Mouse (Mus musculus): ENCODE measurements at regions not wholly inside any gene's neighbourhood (a gene's known extent, or its start where the extent isn't known, plus 50 kb on each side); places are given as distances from the start of the nearest gene placed in this dataset.
A peak's percentile ranks its signal among the peaks of the same experiment; 100 is the strongest.
"Not testable (repeated sequence)": the region's sequence is repeated elsewhere in the genome, so short reads cannot be mapped to it uniquely, and the experiment has no call there.

DNA sequence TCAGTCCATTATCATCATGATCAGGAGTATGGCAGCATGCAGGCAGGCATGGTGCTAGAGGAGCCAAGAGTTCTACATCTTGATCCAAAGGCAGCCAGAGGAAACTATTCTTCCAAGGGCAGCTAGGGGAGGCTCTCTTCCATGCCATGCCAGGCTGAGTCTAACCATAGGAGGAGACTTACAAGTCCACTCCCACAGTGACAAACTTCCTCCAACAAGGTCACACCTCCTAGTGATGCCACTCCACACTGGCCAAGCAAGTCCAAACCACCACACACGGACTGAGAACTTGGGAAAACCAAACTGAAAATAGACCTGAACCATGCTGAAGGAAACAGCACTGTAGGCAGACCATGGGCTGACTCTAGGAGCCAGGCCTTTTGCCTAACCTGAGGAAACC, 197.4 kb downstream of the Prex1 start:
- no peak for DNase-seq (ENCODE audit: low read depth, low spot score)

DNA sequence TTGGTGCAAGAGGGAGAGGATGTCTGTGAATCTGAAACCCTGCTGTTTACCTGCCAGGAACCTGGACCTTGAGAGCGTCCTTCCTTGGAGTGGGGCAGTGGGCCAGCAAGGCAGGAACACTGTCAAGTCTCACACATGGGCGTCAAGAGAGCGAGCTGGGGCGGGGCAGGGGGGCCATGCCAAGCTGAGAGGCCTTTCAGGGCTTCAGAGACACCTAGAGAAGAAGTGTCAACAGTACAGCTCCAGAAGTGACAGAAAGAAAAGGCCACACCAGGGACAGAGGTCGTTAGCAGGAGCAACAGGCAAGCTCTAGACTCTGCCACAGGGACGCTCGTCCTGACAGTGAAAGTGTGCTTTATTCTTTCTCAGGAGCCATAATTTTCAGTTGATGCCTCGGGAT, 199.0 kb downstream of the Prex1 start:
- no peak for DNase-seq (ENCODE audit: low read depth, low spot score)

DNA sequence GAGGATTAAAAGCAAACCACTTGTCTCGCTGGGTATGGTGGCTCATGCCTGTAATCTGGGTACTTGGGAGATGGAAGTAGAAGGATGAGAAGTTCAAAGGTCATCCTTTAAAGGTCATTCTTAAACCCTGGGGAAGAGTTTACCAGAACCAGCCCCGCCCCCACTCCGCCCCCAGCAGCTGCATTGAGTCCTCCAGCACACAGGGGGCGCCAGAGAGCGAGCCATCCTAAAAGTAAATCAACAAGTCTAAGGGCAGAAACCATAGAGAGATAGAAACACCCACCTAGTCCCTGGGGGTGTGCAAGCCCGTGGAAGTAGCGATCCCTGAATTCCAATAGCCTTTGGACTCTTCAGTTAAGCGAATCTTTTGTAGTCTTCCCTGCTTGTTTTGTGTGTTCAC, 201.1 kb downstream of the Prex1 start:
- DNase-seq (ENCODE audit: low read depth, low spot score), result peak; percentile 33

DNA sequence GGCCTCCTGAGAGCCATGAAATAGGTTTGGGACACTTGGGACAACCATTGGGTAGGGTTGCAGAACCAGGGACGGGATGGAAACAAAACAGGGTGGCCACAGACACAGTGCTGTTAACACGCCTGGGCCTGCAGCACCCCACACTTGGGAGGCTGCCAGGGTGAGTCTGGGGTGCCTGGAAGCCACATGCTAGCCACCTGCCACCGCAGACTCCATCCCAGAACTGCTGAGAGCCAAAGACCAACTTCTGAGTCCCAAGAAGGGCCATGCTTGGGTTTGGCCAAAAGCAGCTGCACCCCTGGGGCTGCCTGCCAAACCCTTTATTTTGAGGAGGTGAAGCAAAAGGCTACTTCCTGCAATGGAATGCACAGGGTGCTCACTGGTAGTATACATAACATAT, 202.2 kb downstream of the Prex1 start:
- DNase-seq (ENCODE audit: low read depth, low spot score), result not testable (repeated sequence)

DNA sequence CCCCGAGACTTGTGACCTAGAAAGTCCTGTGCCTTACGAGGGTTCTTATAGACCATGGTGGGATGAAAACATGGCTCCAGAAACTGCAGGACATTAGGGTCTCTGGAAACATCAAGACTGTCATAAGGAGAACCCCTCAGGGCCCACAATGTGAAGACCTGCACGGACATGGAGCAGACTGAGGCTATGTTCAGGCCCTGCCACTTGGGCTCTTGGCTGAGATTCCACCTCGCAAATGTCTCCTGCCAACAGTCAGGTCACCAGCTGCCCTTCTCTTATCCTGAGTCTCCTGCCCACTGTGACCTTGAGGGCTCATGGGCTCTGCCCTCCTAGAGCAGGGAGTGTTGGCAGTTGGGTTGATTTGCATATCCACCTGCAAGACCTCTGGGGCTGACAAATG, 202.9 kb downstream of the Prex1 start:
- no peak for DNase-seq (ENCODE audit: low read depth, low spot score)

DNA sequence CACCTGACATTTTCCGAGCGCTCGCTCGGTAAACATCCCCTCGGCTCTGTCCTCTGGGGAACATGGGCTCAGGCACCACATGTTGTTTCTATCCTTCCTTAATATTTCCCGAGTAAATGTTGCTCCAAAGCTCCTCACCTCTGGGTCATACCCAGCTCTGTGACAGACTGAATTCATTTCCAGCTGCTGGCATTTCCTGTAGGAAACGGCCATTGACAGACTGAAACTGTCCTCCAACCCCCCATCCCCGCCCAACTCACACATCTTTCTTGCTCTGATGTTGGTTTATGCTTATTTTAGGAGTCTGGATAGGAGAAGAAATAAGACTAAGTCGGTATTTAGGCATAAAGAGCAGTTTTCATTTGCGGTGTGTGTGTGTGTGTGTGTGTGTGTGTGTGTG, 204.0 kb downstream of the Prex1 start:
- DNase-seq (ENCODE audit: low read depth, low spot score), result no peak

DNA sequence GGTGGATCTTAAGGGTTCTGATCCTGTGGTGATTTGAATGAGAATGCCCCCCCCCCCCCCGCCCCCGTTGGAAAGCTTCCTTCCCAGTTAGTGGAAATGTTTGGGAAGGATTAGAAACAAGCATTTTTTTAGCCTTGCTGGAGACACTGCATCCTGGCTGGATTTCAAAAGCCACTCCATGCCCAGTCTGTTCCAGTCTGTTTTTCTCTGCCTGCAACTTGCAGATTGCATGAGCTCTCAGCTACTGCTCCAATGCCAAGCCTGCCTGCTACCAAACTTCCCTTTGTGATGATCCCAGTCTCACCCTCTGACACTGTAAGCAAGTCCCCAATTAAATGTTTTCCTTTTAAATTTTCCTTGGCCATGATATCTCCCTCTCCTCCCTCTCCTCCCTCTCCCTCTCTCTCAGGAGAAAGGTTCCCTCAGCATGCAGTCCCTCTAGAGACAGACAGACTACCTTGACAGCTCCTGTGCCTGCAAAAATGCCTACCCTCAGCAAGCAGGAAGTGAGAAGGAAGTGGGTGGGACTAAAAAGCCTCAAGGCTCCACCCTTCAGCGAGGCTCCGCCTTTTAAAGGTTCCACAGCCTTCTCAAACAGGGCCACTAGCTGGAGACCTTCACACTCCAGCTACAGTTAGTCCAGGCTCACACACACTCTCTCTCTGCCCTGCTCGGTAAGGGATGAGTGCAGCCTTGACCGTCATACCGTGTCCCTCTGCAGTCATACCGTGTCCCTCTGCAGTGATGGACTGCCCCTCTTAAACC, 204.8 kb downstream of the Prex1 start:
- no peak for DNase-seq (ENCODE audit: low read depth, low spot score)

DNA sequence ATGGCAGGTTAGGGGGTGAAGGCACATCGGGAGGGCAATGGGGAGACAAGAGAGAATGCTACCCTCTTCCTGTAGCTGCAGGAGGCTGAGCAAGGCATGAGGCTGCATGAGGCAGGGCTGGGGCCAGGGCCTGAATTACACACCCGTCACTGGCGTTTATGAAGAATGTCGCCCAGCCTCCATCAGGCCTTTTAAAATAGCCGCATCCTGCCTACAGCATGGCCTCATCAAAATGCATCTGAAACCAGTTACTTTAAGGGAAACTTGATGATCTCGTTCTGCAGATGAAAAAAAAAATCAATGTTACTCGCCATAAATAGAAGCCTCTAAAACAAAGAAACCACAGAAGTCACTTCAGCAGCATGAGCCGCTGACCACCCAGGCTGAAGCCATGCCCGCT, 208.3 kb downstream of the Prex1 start:
- no peak for DNase-seq (ENCODE audit: low read depth, low spot score)

DNA sequence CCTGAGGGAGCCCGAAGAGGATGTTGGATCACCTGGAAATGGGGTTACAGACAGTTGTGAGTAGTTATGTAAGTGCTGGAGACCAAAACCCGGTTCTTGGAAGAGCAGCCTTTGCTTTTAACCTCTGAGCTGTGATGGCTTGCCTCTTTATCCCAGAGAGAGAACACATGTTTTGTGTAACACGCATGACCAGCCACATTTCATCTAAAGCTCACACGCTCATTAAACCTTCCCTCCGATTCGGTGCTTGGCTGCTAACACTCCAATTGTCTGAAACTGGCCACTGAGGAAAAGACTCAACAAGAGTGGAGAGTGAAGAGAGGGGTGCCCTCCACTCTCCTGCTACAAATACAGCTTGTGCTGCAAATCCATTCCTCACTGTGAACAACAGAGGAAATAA, 210.0 kb downstream of the Prex1 start:
- no peak for DNase-seq (ENCODE audit: low read depth, low spot score)

DNA sequence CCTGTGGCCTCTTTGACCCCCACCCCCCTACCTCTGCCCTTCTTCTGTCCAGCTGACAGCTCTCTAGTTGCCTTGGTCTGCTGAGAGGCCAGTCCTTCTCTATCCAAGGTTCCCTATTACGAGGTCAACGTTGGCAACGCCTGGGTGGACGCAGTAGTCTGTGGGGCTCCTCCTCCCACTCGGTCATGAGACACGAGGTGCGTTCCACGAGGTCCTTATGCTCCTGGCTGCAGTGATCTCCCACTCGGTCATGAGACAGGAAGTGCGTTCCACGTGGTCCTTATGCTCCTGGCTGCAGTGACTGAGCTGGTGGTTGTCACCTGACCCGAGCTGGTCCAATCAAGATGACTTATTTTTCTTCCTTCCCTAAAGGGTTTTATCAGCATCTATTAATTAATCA, 220.7 kb downstream of the Prex1 start:
- DNase-seq (ENCODE audit: low read depth, low spot score), result no peak

DNA sequence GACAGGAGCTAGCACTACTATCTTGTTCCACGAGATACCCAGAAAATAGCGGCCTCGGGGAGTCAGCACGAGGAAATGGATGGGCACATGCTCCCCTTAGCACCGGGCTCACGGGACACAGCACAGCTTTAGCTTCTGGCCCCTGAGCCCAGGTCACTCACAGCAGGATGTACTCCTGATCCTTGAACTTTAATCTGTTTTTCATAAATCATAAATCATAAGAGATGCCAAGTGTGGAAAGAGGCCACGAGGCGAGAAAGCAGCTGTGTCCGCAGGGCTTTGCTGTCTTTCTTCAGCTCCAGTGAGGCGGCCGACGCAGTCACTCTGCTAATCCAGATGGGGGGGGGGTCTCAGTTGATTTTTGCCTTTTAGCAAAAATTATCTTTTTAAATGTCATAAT, 221.2 kb downstream of the Prex1 start:
- no peak for DNase-seq (ENCODE audit: low read depth, low spot score)

DNA sequence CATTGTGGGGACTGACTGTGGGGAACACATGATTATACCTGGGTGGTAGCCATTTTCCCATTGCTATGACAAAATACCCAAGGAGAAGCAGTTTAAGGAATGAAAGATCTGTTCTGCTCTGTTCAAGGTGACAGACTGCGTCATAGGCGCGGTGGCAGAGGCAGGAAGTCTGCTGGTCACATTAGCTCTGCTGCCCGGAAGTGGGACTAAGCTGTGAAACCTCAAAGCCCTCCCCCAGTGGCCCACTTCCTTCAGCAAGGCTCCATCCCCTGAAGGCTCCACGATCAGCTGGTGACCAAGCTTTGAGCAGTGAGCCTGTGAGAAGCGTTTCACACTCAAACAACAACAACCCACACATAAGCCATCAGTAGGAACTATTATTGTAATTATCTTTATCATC, 221.8 kb downstream of the Prex1 start:
- DNase-seq (ENCODE audit: low read depth, low spot score), result peak; percentile 62

DNA sequence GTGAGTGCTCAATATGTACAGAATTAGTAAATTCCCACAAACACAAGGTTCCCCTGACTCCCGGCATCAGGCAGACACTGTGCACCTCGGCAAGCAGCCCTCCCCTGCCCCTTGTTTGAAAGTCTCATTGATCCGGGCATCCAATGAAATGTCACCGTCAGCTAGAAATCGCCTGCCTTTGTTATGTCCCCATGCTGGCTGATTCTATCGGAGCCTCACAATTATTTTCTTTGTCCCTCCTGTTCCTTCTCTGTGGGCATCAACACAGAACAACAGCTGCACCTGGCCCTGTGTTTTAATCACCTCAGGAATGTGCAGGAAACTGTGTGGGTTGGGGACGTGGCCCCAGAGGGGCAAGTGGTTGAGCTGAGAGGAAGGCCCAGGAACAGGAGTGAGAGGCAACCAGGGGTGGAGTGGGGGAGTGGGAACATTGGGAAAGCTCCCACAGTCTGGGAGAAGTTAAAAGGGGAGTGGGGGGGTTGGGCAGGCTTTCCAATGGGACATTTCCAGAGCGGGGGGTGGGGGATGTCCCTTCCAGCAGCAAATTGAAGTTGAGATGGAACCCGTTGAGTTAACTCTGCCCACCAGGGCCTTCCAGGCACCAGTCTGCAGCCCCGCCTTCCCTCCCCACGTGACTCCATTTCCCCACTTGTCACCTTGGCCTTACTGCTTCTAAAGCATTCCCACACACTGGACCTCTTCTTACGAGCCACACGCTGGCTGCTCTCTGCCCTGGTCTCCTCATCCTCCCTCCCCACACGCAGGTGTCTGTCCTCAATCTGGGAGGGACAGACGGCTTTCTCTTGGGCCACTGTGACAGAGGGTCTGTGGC, 224.4 kb downstream of the Prex1 start:
- no peak for DNase-seq (ENCODE audit: low read depth, low spot score)

DNA sequence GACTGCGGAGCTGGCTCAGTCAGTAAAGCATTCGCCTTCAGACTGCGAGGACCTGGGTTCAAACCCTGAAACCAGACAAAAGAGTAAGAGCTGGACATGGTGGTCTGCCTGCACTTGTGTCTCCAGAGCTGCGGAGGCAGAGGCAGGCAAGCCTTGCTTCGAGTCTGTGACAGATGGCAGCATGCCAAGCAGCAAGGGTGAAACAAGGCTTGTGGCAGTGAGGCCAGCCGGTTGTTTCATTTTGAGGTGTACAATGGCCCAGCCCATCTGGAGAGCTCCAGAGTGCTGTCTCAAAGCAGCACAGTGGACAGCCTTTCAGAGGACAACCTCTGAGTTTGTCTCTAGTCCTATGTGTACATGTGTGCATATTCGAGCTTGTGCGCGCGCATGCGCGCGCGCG, 225.9 kb downstream of the Prex1 start:
- DNase-seq (ENCODE audit: low read depth, low spot score), result no peak

DNA sequence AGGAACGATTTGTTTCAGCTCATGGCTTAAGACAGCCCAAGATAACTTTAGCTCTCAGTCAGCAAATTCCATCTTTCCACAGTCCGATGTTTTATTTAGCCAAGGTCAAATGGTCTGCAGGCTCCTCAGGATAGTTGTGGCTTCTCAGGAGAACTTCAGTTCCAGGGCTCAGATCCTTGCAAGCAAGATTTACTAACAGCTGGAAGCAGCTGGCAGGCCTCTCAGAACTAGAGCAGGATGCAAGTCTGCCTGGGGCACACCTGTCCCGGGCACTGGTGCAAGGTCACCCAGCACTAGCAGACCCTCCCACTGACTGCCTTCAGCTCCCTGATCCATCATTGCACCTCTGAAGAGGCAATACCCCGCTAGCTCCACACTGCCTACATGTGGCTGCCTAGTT, 227.8 kb downstream of the Prex1 start:
- DNase-seq (ENCODE audit: low read depth, low spot score), result no peak

DNA sequence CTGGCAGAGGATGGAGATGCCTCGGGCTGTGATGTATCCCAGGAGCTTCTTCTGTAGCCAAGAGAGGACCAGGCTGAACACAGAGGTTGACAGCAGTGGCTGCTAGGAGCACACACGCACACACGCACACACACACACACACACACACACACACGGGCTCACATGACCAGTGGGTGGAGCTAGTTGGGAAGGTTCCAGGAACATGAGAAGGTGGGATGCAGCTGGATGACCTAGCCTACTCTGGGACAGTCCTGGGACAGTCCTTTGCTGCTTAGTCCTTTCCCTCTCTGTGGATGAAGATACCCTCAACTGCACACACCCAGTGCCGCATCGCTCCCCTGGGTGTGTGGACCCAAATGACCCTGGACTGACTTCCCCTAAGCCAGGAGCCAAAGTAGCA, 228.3 kb downstream of the Prex1 start:
- no peak for DNase-seq (ENCODE audit: low read depth, low spot score)

DNA sequence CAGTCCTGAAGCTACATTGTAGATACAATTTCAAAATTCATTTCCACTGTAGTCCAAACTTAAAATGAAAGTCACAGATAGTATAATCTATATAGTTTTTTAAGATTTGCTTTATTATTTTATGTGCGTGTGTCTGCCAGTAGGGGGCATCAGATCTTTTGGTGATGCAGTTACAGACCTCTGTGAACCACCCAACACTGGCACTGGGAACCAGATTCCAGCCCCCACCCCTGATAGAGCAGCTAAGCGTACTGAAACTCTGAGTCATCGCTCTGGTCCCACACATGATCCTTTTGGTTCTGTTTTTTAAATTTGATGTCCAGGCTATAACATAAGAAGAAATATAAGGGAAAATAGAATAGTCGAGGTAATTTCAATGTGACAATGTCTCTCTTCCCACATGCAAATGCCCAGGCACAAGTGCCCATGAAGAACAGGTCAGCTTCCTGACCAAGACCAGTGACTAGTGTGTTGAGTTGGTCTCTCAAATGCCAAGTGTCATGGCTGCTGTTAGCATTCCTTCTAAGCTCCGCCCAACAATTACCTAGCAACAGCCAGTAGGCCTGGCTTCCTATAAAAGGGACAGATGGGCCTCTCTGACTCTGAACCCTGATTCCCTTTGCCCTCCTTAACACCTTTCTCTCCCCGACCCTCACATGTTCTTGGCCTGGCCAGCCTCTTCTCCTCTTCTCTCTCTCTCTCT, 229.9 kb downstream of the Prex1 start:
- no peak for DNase-seq (ENCODE audit: low read depth, low spot score)

DNA sequence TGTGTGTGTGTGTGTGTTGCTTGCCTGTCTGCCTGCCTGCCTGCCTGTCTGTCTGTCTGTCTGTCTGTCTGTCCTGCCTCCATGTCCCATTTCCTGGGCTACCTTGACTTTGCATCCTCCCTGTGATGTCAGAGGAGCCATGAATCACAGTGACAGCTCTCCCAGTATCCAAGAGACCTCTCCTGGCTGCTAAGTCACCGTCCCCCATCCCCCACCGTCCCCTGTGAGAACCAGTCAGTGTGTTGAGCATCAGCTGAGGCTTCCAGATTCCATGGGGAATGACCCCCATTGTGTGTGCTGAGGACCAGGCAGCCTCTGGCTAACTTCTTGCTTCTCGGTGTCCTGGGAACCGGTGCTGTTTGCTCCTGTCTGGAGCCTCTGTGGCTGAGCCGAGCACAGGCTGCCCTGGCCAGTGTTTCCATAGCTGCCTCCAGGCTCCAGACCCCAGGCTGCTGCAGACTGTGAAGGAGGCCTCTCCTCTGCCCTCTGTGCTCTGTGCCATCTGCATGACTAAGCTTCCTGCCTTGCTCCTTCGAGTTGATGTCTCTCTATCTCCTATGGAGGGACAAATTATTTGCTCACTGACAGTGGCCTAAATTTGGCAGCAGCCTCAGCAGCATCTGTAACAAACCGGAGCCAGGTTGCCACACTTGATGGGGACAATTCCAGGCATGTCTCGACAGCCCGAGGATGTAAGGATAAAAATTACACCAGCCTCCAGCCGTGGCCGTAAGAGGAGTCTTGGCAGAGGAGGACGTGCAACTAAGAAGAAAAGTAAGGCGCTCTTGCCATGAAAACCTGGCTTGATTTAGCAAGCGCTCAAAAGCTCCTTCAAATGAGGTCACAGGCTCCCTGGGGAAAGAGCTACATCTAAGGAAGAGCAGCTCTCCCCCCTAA, 230.7 kb downstream of the Prex1 start:
- DNase-seq (ENCODE audit: low read depth, low spot score), result no peak

DNA sequence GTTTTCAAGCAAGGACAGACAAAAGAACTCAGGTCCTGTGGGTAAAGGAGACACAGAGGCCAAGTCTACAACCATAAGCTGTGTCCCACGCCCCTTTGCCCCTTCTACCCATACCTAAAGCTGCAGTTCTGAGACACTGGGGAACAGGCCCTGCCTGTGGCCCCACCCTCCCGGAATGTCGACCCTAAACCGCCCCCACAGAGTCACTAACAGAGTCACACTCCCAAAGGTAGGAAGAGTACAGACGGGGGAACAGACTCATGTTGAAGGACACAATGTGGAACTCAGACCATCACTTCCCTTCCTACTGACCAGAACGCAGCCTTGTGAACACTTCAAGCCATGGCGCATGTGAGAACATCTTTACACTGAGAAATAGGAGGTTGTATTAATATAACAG, 231.9 kb downstream of the Prex1 start:
- DNase-seq (ENCODE audit: low read depth, low spot score), result no peak

DNA sequence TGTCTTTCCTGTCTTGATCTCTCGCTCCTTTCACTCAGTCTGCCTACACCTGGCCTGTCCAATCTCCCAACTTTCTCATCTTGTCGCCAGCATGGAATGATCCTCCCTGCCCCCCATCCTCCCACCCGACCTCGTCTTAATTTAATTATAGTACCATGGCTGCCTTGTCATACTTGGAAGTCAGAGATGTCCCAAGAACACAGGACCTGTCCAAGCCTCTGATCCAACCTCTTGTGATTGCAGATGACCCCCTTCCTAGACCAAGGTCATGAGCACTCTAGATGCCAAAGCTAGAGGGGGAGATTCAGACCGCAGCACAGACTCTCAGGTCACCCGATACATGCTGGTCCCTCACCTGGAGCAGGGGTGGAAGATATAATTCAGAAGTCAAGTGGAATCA, 232.3 kb downstream of the Prex1 start:
- no peak for DNase-seq (ENCODE audit: low read depth, low spot score)

DNA sequence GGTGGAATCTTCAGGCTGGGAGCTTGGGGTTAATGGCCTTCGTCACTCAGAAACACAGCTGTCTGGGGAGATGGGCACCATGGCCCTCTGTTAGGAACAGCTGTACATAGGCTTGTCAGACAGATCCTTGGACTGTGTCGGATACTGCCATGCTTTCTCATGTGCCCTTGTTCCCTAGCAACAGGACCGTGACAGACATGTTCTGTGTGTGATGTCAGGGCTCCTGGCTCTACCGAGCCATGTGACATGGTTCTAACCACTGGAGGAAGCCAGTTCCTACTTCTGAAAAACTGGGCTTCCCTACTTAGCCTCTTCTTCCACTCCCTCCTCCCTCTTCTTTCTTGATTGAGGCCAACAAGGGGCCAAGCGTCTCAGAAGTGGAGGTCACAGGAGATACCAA, 232.7 kb downstream of the Prex1 start:
- DNase-seq (ENCODE audit: low read depth, low spot score), result no peak

DNA sequence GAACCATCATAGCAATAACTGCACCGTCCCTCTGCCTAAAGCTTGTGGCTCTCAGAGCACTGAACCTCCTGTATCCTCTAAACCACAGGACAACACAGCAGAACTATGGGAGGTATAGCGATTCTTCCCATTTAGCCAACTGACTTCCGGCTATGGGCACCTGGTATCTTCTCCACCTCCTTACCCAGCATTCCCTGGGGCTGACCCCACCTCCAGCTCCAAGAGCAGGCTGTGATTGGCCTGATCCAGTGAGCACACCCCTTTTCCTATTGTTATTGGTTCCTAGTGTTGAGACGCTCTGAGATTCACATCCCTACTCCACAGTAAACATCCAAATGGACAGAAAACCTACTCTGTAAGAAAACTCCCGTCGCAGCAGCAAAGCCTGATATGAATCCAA, 236.7 kb downstream of the Prex1 start:
- no peak for DNase-seq (ENCODE audit: low read depth, low spot score)
